Mouse (Mus musculus): Measurements from ENCODE around the gene Rnf135.

- TF ChIP-seq CTCF (conservative IDR thresholded peaks at IDR 0.05; ENCODE audit: low read length) (no peak), NANOG (IDR thresholded peaks at IDR 0.05; ENCODE audit: borderline replicate concordance, low read length) (no peak), POU5F1 (IDR thresholded peaks at IDR 0.05; ENCODE audit: borderline replicate concordance, low read length) (no peak)
Observed at GRCm38 (mm10) chr11:80136786-80137185, 46.9 kb upstream of the Rnf135 start.

All from E14TG2a.4 (cell line).